Mouse (Mus musculus) hindbrain, postnatal 0 days (tissue): ENCODE measurements at regions not wholly inside any gene's neighbourhood (a gene's known extent, or its start where the extent isn't known, plus 50 kb on each side); places are given as distances from the start of the nearest gene placed in this dataset.

ENCODE experiments used
- ATAC-seq: fragments of 200-750 bp; cut with Nextera tagmentation; 2 replicates; pipeline ENCODE4 v1.8.0; 2017; ENCODE audit warnings: mild to moderate bottlenecking, moderate TSS enrichment, moderate library complexity
- DNase-seq: peaks from one replicate; pipeline ENCODE4 v3.0.0-alpha.2; 2015; ENCODE audit warnings: low spot score
- H3K27ac ChIP-seq: fragments of 300-500 bp; sonication (generic); 2 replicates; pipeline ENCODE4 v1.5.1; 2014; ENCODE audit warnings: mild to moderate bottlenecking
- H3K27me3 ChIP-seq: fragments of 300-500 bp; sonication (generic); 2 replicates; pipeline ENCODE4 v1.6.1; 2014; ENCODE audit warnings: low read length, mixed read lengths; ENCODE audit not compliant: insufficient read depth
- H3K36me3 ChIP-seq: fragments of 300-500 bp; sonication (generic); 2 replicates; pipeline ENCODE4 v1.6.1; 2014; ENCODE audit warnings: low read length, mixed read lengths; ENCODE audit not compliant: insufficient read depth
- H3K4me1 ChIP-seq: fragments of 300-500 bp; sonication (generic); 2 replicates; pipeline ENCODE4 v1.6.1; 2014; ENCODE audit warnings: antibody characterized with exemption, low read length, mixed read lengths; ENCODE audit not compliant: insufficient read depth
- H3K4me2 ChIP-seq: fragments of 300-500 bp; sonication (generic); 2 replicates; pipeline ENCODE4 v1.6.1; 2014; ENCODE audit warnings: low read depth, mild to moderate bottlenecking, low read length, moderate library complexity, mixed read lengths
- H3K4me3 ChIP-seq: fragments of 300-500 bp; sonication (generic); 2 replicates; pipeline ENCODE4 v1.5.1; 2014; ENCODE audit warnings: low read length
- H3K9ac ChIP-seq: fragments of 300-500 bp; sonication (generic); replicated peaks from 2 replicates; pipeline ENCODE4 v1.6.1; 2014; ENCODE audit warnings: mild to moderate bottlenecking, low read length, moderate library complexity, mixed read lengths
- H3K9me3 ChIP-seq: fragments of 300-500 bp; sonication (generic); 2 replicates; pipeline ENCODE4 v1.6.1; 2016; ENCODE audit warnings: low read length, mixed read lengths
- CTCF ChIP-seq: IDR thresholded peaks from 2 replicates; pipeline ENCODE4 v1.5.1; 2016; ENCODE audit warnings: antibody characterized with exemption, control low read depth, low read depth
- WGBS: fragments of 180-500 bp; shearing (Covaris S2); extraction: QIAGEN DNeasy Blood & Tissue Kit; methylation state at CpG from one replicate; pipeline ENCODE4 v1.1.7; 2014; 5-methylcytosine and 5-hydroxymethylcytosine counted together

- Histone ChIP-seq H3K9me3 (no peaks in the 10 kb centered on the region), H3K36me3 (no peaks in the 10 kb centered on the region), H3K4me2 (no peak overlapping the region), H3K27me3 (no peaks in the 10 kb centered on the region), H3K27ac (no peak overlapping the region), H3K4me3 (no peak overlapping the region), H3K4me1 (no peaks in the 10 kb centered on the region), H3K9ac (no peak overlapping the region)
- 74% methylated on average over 2 of the region's 2 CpGs for WGBS
- no peak for ATAC-seq
- DNase-seq = no peak
- no peak for TF ChIP-seq CTCF
Measured at GRCm38 (mm10) chr12:47353269-47353668, 534.5 kb upstream of the Nova1 start.

- 90% methylated on average over 1 of the region's 1 CpGs for WGBS
- no peak for TF ChIP-seq CTCF
- no peak overlapping the region for H3K9ac ChIP-seq
- no peak for DNase-seq
- no peaks in the 10 kb centered on the region for H3K4me1 ChIP-seq
- no peak overlapping the region for H3K4me3 ChIP-seq
- no peaks in the 10 kb centered on the region for H3K36me3 ChIP-seq
- no peaks in the 10 kb centered on the region for H3K9me3 ChIP-seq
- no peak overlapping the region for H3K4me2 ChIP-seq
- H3K27me3 ChIP-seq = no peaks in the 10 kb centered on the region
- no peak for ATAC-seq
- H3K27ac ChIP-seq = no peak overlapping the region
Measured at GRCm38 (mm10) chr12:47351229-47351628, 532.5 kb upstream of the Nova1 start.

- no peaks in the 10 kb centered on the region for H3K4me1 ChIP-seq
- H3K27ac ChIP-seq = no peak overlapping the region
- H3K27me3 ChIP-seq = no peaks in the 10 kb centered on the region
- no peak overlapping the region for H3K9ac ChIP-seq
- no peaks in the 10 kb centered on the region for H3K36me3 ChIP-seq
- H3K4me3 ChIP-seq = no peak overlapping the region
- H3K9me3 ChIP-seq = no peaks in the 10 kb centered on the region
- DNase-seq (peak; percentile 71), ATAC-seq (peak; percentile 58; the same call in 1 of the 2 replicates)
- H3K4me2 ChIP-seq = no peak overlapping the region
- WGBS = 22% methylated on average over 2 of the region's 2 CpGs
- TF ChIP-seq CTCF = peak; percentile 60
Measured at GRCm38 (mm10) chr12:47313413-47313812, 494.7 kb upstream of the Nova1 start.

GRCm38 (mm10) chr12:47275904-47276303 is 457.2 kb upstream of the Nova1 start:
- 40% methylated on average over 3 of the region's 3 CpGs for WGBS
- ATAC-seq (peak; percentile 72; the same call in 1 of the 2 replicates), DNase-seq (peak; percentile 33)
- H3K9me3 ChIP-seq = no peaks in the 10 kb centered on the region
- H3K36me3 ChIP-seq = no peaks in the 10 kb centered on the region
- no peak for TF ChIP-seq CTCF
- H3K4me3 ChIP-seq = no peak overlapping the region
- H3K9ac ChIP-seq = no peak overlapping the region
- no peak overlapping the region for H3K4me2 ChIP-seq
- H3K4me1 ChIP-seq = no peaks in the 10 kb centered on the region
- H3K27me3 ChIP-seq = no peaks in the 10 kb centered on the region
- H3K27ac ChIP-seq = no peak overlapping the region

GRCm38 (mm10) chr12:47272309-47272708 is 453.6 kb upstream of the Nova1 start:
- no peak for DNase-seq
- 95% methylated on average over 2 of the region's 2 CpGs for WGBS

GRCm38 (mm10) chr12:47264118-47264517 is 445.4 kb upstream of the Nova1 start:
- H3K9ac ChIP-seq = no peak overlapping the region
- no peak overlapping the region for H3K27ac ChIP-seq
- H3K9me3 ChIP-seq = no peaks in the 10 kb centered on the region
- no peak for DNase-seq
- ATAC-seq = no peak
- H3K36me3 ChIP-seq = no peaks in the 10 kb centered on the region
- no peak overlapping the region for H3K4me3 ChIP-seq
- no peaks in the 10 kb centered on the region for H3K27me3 ChIP-seq
- no peak overlapping the region for H3K4me2 ChIP-seq
- no peaks in the 10 kb centered on the region for H3K4me1 ChIP-seq
- WGBS = 71% methylated on average over 1 of the region's 1 CpGs
- no peak for TF ChIP-seq CTCF

More at GRCm38 (mm10) chr12:47272309-47272708, 453.6 kb upstream of the Nova1 start:
- Histone ChIP-seq H3K4me2 (no peak overlapping the region), H3K27me3 (no peaks in the 10 kb centered on the region), H3K9me3 (no peaks in the 10 kb centered on the region), H3K4me3 (no peak overlapping the region), H3K9ac (no peak overlapping the region), H3K36me3 (no peaks in the 10 kb centered on the region), H3K4me1 (no peaks in the 10 kb centered on the region), H3K27ac (no peak overlapping the region)
- no peak for ATAC-seq
- TF ChIP-seq CTCF = no peak

- Histone ChIP-seq H3K4me1 (no peaks in the 10 kb centered on the region), H3K4me3 (no peak overlapping the region), H3K9me3 (no peaks in the 10 kb centered on the region), H3K27me3 (no peaks in the 10 kb centered on the region), H3K4me2 (no peak overlapping the region), H3K36me3 (no peaks in the 10 kb centered on the region), H3K27ac (no peak overlapping the region), H3K9ac (no peak overlapping the region)
- peak; percentile 47; the same call in 1 of the 2 replicates for ATAC-seq
- peak; percentile 26 for DNase-seq
- no peak for TF ChIP-seq CTCF
- WGBS = 36% methylated on average over 1 of the region's 1 CpGs
Measured at GRCm38 (mm10) chr12:47263408-47263807, 444.7 kb upstream of the Nova1 start.
